Mouse (Mus musculus) CH12.LX (cell line): ENCODE results near the gene Scrn2. TPM values are rescaled to one million over a fixed set of nuclear protein-coding genes. Genes with fewer than 3 reads are reported as not detected.

Source experiments
- DNase-seq: peaks from one replicate; pipeline ENCODE4 v3.0.0-alpha.2; 2013; ENCODE audit errors: extremely low read depth
- H3K27ac ChIP-seq: 2 replicates; pipeline ENCODE4 v1.5.1; 2012; ENCODE audit warnings: low read depth, mild to moderate bottlenecking, control low read depth, moderate library complexity; ENCODE audit not compliant: insufficient read depth
- H3K27me3 ChIP-seq: replicated peaks from 2 replicates; pipeline ENCODE3; 2012; ENCODE audit warnings: inconsistent platforms
- H3K36me3 ChIP-seq, 2 experiments: replicated peaks in 1 of 2; 2 replicates each; pipeline versions ENCODE3 to v1.6.1; 2012; ENCODE audit warnings: inconsistent platforms in 1 of 2, low read length in 1 of 2, mild to moderate bottlenecking in 1 of 2, mixed read lengths in 1 of 2, moderate library complexity in 1 of 2; ENCODE audit not compliant: control insufficient read depth in 1 of 2, insufficient read depth in 1 of 2
- H3K4me1 ChIP-seq, 2 experiments: 2 replicates each; pipeline ENCODE4 v1.6.1; 2012; ENCODE audit warnings: inconsistent platforms in 1 of 2, moderate library complexity in 1 of 2; ENCODE audit not compliant: insufficient read depth in 2 of 2, control insufficient read depth in 1 of 2
- H3K4me2 ChIP-seq: 2 replicates; pipeline ENCODE4 v1.6.1; 2012; ENCODE audit warnings: low read depth, mild to moderate bottlenecking, control low read depth; ENCODE audit not compliant: poor library complexity, insufficient read depth, severe bottlenecking
- H3K4me3 ChIP-seq, 3 experiments: fragments of 150-350 bp in 1 of 3; sonication (generic) in 1 of 3; replicated peaks in 1 of 3; 2 replicates each; pipeline versions ENCODE3 to v1.5.1; 2011 to 2012; ENCODE audit warnings: low read depth in 2 of 3, low read length in 2 of 3, mild to moderate bottlenecking in 2 of 3, moderate library complexity in 2 of 3, control low read depth in 1 of 3, improper control_type of control experiment in 1 of 3, inconsistent platforms in 1 of 3, mixed read lengths in 1 of 3; ENCODE audit not compliant: poor library complexity in 1 of 3
- H3K79me2 ChIP-seq: replicated peaks from 2 replicates; pipeline ENCODE4 v1.6.1; 2012; ENCODE audit warnings: mild to moderate bottlenecking, moderate library complexity; ENCODE audit not compliant: control insufficient read depth, poor library complexity, insufficient read depth, severe bottlenecking; ENCODE audit errors: extremely low read depth
- H3K9ac ChIP-seq: 2 replicates; pipeline ENCODE4 v1.6.1; 2012; ENCODE audit warnings: low read depth, mild to moderate bottlenecking, control low read depth, moderate library complexity; ENCODE audit not compliant: insufficient read depth
- H3K9me3 ChIP-seq: replicated peaks from 2 replicates; pipeline ENCODE3; 2012; ENCODE audit warnings: low read length, inconsistent platforms, mixed read lengths
- CTCF ChIP-seq, 2 experiments: IDR thresholded peaks in 1 of 2; conservative IDR thresholded peaks in 1 of 2; 2 replicates each; pipeline ENCODE4 v1.5.1; 2011 to 2012; ENCODE audit warnings: low read depth in 2 of 2, low read length in 2 of 2, improper control_type of control experiment in 1 of 2, inconsistent platforms in 1 of 2, mild to moderate bottlenecking in 1 of 2, moderate library complexity in 1 of 2
- E2F4 ChIP-seq: IDR thresholded peaks from 2 replicates; pipeline ENCODE4 v1.6.1; 2011; ENCODE audit warnings: low read depth, low read length, improper control_type of control experiment; ENCODE audit not compliant: insufficient replicate concordance
- ETS1 ChIP-seq: conservative IDR thresholded peaks from 2 replicates; pipeline ENCODE4 v1.6.1; 2012; ENCODE audit warnings: low read depth, mild to moderate bottlenecking, inconsistent platforms, low read length, improper control_type of control experiment, moderate library complexity
- GABPA ChIP-seq: IDR thresholded peaks from 2 replicates; pipeline ENCODE4 v1.6.1; 2012; ENCODE audit warnings: low read depth, low read length, improper control_type of control experiment, inconsistent platforms; ENCODE audit not compliant: insufficient replicate concordance
- MEF2A ChIP-seq: IDR thresholded peaks from 2 replicates; pipeline ENCODE4 v1.6.1; 2014; ENCODE audit warnings: low read depth, mild to moderate bottlenecking, inconsistent platforms, low read length, improper control_type of control experiment, borderline replicate concordance
- NELFE ChIP-seq: IDR thresholded peaks from 2 replicates; pipeline ENCODE4 v1.6.1; 2011; ENCODE audit warnings: low read depth, low read length, improper control_type of control experiment
- NRF1 ChIP-seq: IDR thresholded peaks from 2 replicates; pipeline ENCODE4 v1.6.1; 2014; ENCODE audit warnings: low read depth, mild to moderate bottlenecking, inconsistent platforms, low read length, improper control_type of control experiment, moderate library complexity
- PAX5 ChIP-seq: IDR thresholded peaks from 2 replicates; pipeline ENCODE4 v1.6.1; 2012; ENCODE audit warnings: low read length, inconsistent platforms, mixed read lengths
- POLR2AphosphoS2 ChIP-seq: IDR thresholded peaks from 2 replicates; pipeline ENCODE4 v1.6.1; 2011; ENCODE audit warnings: low read depth, low read length, improper control_type of control experiment
- TCF12 ChIP-seq: IDR thresholded peaks from 2 replicates; pipeline ENCODE4 v1.6.1; 2014; ENCODE audit warnings: low read depth, mild to moderate bottlenecking, inconsistent platforms, low read length, improper control_type of control experiment
- UBTF ChIP-seq: IDR thresholded peaks from 2 replicates; pipeline ENCODE4 v1.6.1; 2012; ENCODE audit warnings: low read depth, mild to moderate bottlenecking, inconsistent platforms, low read length, improper control_type of control experiment, moderate library complexity
- USF1 ChIP-seq: IDR thresholded peaks from 2 replicates; pipeline ENCODE4 v1.6.1; 2014; ENCODE audit warnings: low read depth, mild to moderate bottlenecking, inconsistent platforms, low read length, improper control_type of control experiment
- USF2 ChIP-seq: conservative IDR thresholded peaks from 2 replicates; pipeline ENCODE4 v1.6.1; 2011; ENCODE audit warnings: low read depth, low read length, improper control_type of control experiment
- ZC3H11A ChIP-seq: IDR thresholded peaks from 2 replicates; pipeline ENCODE4 v1.6.1; 2012; ENCODE audit warnings: low read depth, mild to moderate bottlenecking, inconsistent platforms, low read length, improper control_type of control experiment
- dilution Hi-C: fragments of 300-500 bp; cut with MboI; formaldehyde crosslinking; loops from 2 replicates; pipeline ENCODE4 v1.14.3; 2020; ENCODE audit warnings: low sequenced_read_pairs; ENCODE audit not compliant: extremely low pct_unique_long_range_greater_than_20kb, extremely low pct_ligation_motif_present
- in situ Hi-C: fragments of 300-500 bp; cut with MboI; formaldehyde crosslinking; loops from 3 replicates; pipeline ENCODE4 v1.14.3; 2019; ENCODE audit warnings: low sequenced_read_pairs, low pct_ligation_motif_present, low pct_unique_long_range_greater_than_20kb, mixed read lengths
- polyA plus RNA-seq: library from polyadenylated mRNA; unstranded; fragments of >175 nt; gene quantifications from 2 replicates; pipeline ENCODE4 v1.2.1, GENCODE M21; 2012; ENCODE audit warnings: low read depth; ENCODE audit not compliant: insufficient read length
- total RNA-seq, 2 experiments: library from RNA; depleted of rRNA; stranded (reverse); fragments of 300-350 nt in 1 of 2; fragments of >200 nt in 1 of 2; gene quantifications; 2 replicates each; pipeline ENCODE4 v1.2.3; 2012 to 2014

Scrn2 gene
- total and polyA plus RNA-seq, 3 experiments = 34.5 to 55.8 (median 35.2) TPM

DNA sequence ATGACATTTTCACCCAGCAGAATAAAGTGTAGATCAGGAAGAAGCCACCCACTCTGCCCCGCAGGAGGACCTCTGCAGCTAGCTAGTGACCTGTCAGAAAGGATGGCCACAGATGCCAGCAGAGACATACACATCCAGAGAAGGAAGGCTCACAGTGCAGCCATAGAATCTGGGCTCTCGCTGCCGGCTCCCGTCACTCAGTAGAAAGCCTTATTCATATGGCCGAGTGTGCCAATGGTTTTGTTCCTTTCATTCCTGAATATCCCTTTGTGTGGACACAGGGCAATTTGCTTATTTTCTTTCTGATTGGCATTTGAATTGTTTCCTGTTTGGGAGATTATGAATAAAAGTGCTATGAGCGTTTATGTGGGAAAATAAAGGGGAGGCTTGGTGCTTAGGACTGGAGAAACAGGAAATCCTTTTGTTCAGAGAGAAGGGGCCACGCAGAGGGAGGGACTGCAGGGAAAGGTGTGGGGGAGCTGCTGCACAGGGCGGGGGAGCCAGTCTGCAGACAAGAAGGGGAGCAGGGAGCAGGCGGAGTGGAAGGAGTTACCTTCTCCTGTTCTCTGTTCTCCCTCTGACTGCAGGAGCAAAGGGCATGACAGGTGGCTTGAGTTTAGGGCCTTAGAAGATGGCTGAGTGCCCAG, 33.7 kb downstream of the Scrn2 start:
- no peak overlapping the region for H3K27ac ChIP-seq
- no peaks in the 10 kb centered on the region for H3K27me3 ChIP-seq
- no peaks in the 10 kb centered on the region for H3K4me1 ChIP-seq
- H3K4me3 ChIP-seq = no peak overlapping the region
- in situ Hi-C loops = no loop called here
- dilution Hi-C loops = no loop called here
- no peak overlapping the region for H3K9ac ChIP-seq
- H3K79me2 ChIP-seq = no peaks in the 10 kb centered on the region
- H3K9me3 ChIP-seq = no peaks in the 10 kb centered on the region
- peaks cover 62 to 96% of the 10 kb centered on the region in 2 experiments for H3K36me3 ChIP-seq
- no peak for TF ChIP-seq USF2
- no peak for TF ChIP-seq POLR2AphosphoS2
- TF ChIP-seq UBTF = no peak
- TF ChIP-seq MEF2A = no peak
- TF ChIP-seq PAX5 = no peak
- no peak for TF ChIP-seq E2F4
- no peak for TF ChIP-seq GABPA
- no peak for TF ChIP-seq ZC3H11A
- no peak for TF ChIP-seq NELFE
- TF ChIP-seq USF1 = no peak
- no peak for DNase-seq
- no peak overlapping the region for H3K4me2 ChIP-seq

DNA sequence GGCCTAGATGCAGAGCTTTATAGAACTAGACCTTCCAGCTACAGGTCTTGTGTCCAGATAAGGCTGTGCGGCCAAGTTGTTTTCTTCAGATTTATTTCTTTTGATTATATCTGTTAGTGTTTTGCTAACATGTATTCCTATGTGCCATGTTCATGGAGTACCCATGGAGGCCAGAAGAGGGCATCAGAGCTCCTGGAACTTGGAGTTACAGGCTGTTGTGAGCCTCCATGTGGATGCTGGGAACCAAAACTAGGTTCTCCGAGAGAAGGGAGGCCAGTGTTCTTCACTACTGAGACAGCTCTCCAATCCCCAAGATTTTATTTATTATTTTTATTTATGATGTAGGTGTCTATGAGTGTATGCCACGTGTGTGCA, 34.2 kb downstream of the Scrn2 start:
- in situ Hi-C loops = no loop called here
- Histone ChIP-seq H3K27ac (no peak overlapping the region), H3K9ac (no peak overlapping the region), H3K36me3 (peaks cover 62 to 96% of the 10 kb centered on the region in 2 experiments), H3K27me3 (no peaks in the 10 kb centered on the region), H3K4me2 (no peak overlapping the region), H3K4me3 (no peak overlapping the region), H3K9me3 (no peaks in the 10 kb centered on the region), H3K79me2 (no peaks in the 10 kb centered on the region), H3K4me1 (no peaks in the 10 kb centered on the region)
- DNase-seq = no peak
- peak; percentile 31 to 42; a peak in 3 of 4 replicates for TF ChIP-seq CTCF (conservative IDR thresholded peaks at IDR 0.05 in 1 of 2, IDR thresholded peaks at IDR 0.05 in 1 of 2; ENCODE audit: low read depth in 2 of 2, low read length in 2 of 2)
- no peak for TF ChIP-seq TCF12
- no peak for TF ChIP-seq NRF1
- TF ChIP-seq POLR2AphosphoS2 = no peak
- no peak for TF ChIP-seq ETS1
- dilution Hi-C loops = no loop called here
